Mouse (Mus musculus): ENCODE measurements around the gene Nps. TPM values are rescaled to one million over a fixed set of nuclear protein-coding genes. Genes with fewer than 3 reads are reported as not detected.

Nps gene
- total and polyA plus RNA-seq, 3 experiments, result not detected

GRCm38 (mm10) chr7:135240006-135240405 lies 18.5 kb upstream of the Nps start:
- H3K9ac ChIP-seq (ENCODE audit: control insufficient read depth, low read depth, low read length, poor library complexity, severe bottlenecking), result no peak overlapping the region
- no peaks in the 10 kb centered on the region for H3K36me3 ChIP-seq (ENCODE audit: control insufficient read depth in 1 of 2, insufficient read depth in 2 of 2, low read length in 2 of 2)
- H3K4me1 ChIP-seq (ENCODE audit: control insufficient read depth in 1 of 2, insufficient read depth in 2 of 2, low read length in 2 of 2), result no peaks in the 10 kb centered on the region
- DNase-seq (ENCODE audit: low read depth, low spot score), result no peak
- H3K4me3 ChIP-seq (ENCODE audit: control insufficient read depth in 1 of 2, insufficient read depth in 1 of 2, low read depth in 2 of 2, low read length in 2 of 2), result no peak overlapping the region
- no peaks in the 10 kb centered on the region for H3K27me3 ChIP-seq (ENCODE audit: control insufficient read depth in 1 of 2, insufficient read depth in 2 of 2, low read length in 2 of 2)
- H3K79me2 ChIP-seq (ENCODE audit: control insufficient read depth, insufficient read depth, low read length, poor library complexity), result no peaks in the 10 kb centered on the region
- TF ChIP-seq KAT2A (conservative IDR thresholded peaks at IDR 0.05; ENCODE audit: low read depth, low read length) (no peak), USF2 (IDR thresholded peaks at IDR 0.05; ENCODE audit: borderline replicate concordance in 1 of 2, insufficient read depth in 1 of 2, low read depth in 1 of 2, low read length in 2 of 2) (no peak), GATA1 (IDR thresholded peaks at IDR 0.05; ENCODE audit: low read depth, low read length) (no peak), CHD2 (IDR thresholded peaks at IDR 0.05; ENCODE audit: low read length) (no peak), ZC3H11A (IDR thresholded peaks at IDR 0.05; ENCODE audit: low read depth, low read length) (no peak), ZMIZ1 (IDR thresholded peaks at IDR 0.05; ENCODE audit: low read depth, low read length) (no peak), RCOR1 (IDR thresholded peaks at IDR 0.05; ENCODE audit: low read depth, low read length) (no peak), MEF2A (IDR thresholded peaks at IDR 0.05; ENCODE audit: extremely low read depth, insufficient replicate concordance, low read depth, low read length, poor library complexity, severe bottlenecking) (no peak), ETS1 (IDR thresholded peaks at IDR 0.05; ENCODE audit: low read depth, low read length) (no peak), ELF1 (IDR thresholded peaks at IDR 0.05; ENCODE audit: low read depth, low read length) (no peak), POLR2AphosphoS5 (IDR thresholded peaks at IDR 0.05; ENCODE audit: borderline replicate concordance, low read depth, low read length) (no peak), CTCF (IDR thresholded peaks at IDR 0.05 in 2 of 3, conservative IDR thresholded peaks at IDR 0.05 in 1 of 3; ENCODE audit: control insufficient read depth in 1 of 3, insufficient read depth in 1 of 3, low read depth in 2 of 3, low read length in 3 of 3, poor library complexity in 1 of 3, severe bottlenecking in 1 of 3) (no peak)
- H3K27ac ChIP-seq (ENCODE audit: control insufficient read depth, low read depth, low read length), result no peak overlapping the region
- H3K9me3 ChIP-seq (replicated peaks; ENCODE audit: insufficient read depth, low read length), result no peaks in the 10 kb centered on the region

DNA sequence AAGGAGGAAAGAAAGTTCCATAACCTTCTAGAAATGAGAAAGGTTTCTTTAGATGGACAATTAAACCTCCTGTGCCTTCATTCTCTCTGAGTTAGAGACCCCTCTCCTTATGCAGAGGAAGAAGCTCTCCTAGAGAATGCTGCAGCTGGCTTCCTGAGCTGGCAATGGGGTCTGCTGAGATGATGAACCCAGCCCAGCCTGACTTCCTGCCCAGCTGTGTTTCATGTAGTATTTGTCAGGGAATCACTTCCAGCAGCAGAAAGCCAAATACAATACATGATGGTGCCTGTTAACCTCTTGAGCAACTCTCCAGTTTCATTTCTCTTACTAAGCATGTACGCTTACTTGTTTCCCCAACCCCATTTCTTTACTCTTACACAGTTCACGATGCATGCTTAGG lies 17.9 kb upstream of the Nps start:
- Histone ChIP-seq H3K36me3 (ENCODE audit: control insufficient read depth in 1 of 2, insufficient read depth in 2 of 2, low read length in 2 of 2) (no peaks in the 10 kb centered on the region), H3K27me3 (ENCODE audit: control insufficient read depth in 1 of 2, insufficient read depth in 2 of 2, low read length in 2 of 2) (no peaks in the 10 kb centered on the region), H3K79me2 (ENCODE audit: control insufficient read depth, insufficient read depth, low read length, poor library complexity) (no peaks in the 10 kb centered on the region), H3K9me3 (replicated peaks; ENCODE audit: insufficient read depth, low read length) (no peaks in the 10 kb centered on the region), H3K9ac (ENCODE audit: control insufficient read depth, low read depth, low read length, poor library complexity, severe bottlenecking) (no peak overlapping the region), H3K4me1 (ENCODE audit: control insufficient read depth in 1 of 2, insufficient read depth in 2 of 2, low read length in 2 of 2) (no peaks in the 10 kb centered on the region), H3K27ac (ENCODE audit: control insufficient read depth, low read depth, low read length) (no peak overlapping the region), H3K4me3 (ENCODE audit: control insufficient read depth in 1 of 2, insufficient read depth in 1 of 2, low read depth in 2 of 2, low read length in 2 of 2) (no peak overlapping the region)
- TF ChIP-seq TCF12 (IDR thresholded peaks at IDR 0.05; ENCODE audit: low read depth, low read length) (no peak), MEF2A (IDR thresholded peaks at IDR 0.05; ENCODE audit: extremely low read depth, insufficient replicate concordance, low read depth, low read length, poor library complexity, severe bottlenecking) (no peak), GATA1 (IDR thresholded peaks at IDR 0.05; ENCODE audit: low read depth, low read length) (no peak), POLR2AphosphoS5 (IDR thresholded peaks at IDR 0.05; ENCODE audit: borderline replicate concordance, low read depth, low read length) (no peak), TBP (IDR thresholded peaks at IDR 0.05; ENCODE audit: low read depth, low read length) (no peak), SMC3 (IDR thresholded peaks at IDR 0.05; ENCODE audit: low read depth, low read length) (no peak), ZNF384 (IDR thresholded peaks at IDR 0.05; ENCODE audit: low read depth, low read length) (no peak)
- DNase-seq (ENCODE audit: low read depth, low spot score), result no peak
